Mouse (Mus musculus) lung, adult 2 months (tissue): ENCODE measurements around the gene Gm13030.

Source experiments
- CTCF ChIP-seq: fragments of 200-500 bp; IDR thresholded peaks from 2 replicates; pipeline ENCODE4 v1.5.1; 2011; ENCODE audit warnings: mild to moderate bottlenecking, low read length, control low read depth; ENCODE audit not compliant: insufficient read depth
- POLR2A ChIP-seq: fragments of 200-500 bp; IDR thresholded peaks from 2 replicates; pipeline ENCODE4 v1.6.1; 2011; ENCODE audit warnings: low read depth, mild to moderate bottlenecking, control low read depth, low read length, borderline replicate concordance; ENCODE audit errors: extremely low read depth

DNA sequence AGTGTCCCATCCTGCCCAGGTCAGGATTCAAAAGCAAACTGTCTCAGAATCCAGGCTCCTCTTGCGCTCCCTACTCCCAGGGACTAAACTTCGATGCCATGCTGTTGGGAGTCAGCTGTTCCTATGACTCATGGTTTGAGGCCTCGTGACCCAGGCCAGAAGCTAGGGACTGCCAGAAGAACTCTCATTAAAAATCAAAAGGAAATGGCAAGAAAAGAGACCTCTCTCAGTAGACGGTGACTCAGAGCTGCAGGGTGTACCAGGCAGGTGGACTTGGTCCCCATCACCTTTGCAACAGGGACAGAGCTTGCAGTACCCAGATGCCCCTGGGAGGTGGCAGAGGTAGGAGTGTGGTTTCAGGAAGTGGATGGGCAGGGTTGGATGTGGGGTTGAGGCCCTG lies 4.0 kb upstream of the Gm13030 start, which contains the start of gene Pla2g2e:
- TF ChIP-seq POLR2A = no peak
- no peak for TF ChIP-seq CTCF
